Mouse (Mus musculus) left cerebral cortex, postnatal 4 days (tissue): Measurements from ENCODE around the gene Apoa2. TPM values are rescaled to one million over a fixed set of nuclear protein-coding genes. Genes with fewer than 3 reads are reported as not detected.
A peak's percentile ranks its signal among the peaks of the same experiment; 100 is the strongest.

Source experiments
- DNase-seq: peaks from one replicate; pipeline ENCODE4 v3.0.0-alpha.2; 2022
- intact Hi-C: fragments of 180-260 bp; cut with DNase I; formaldehyde crosslinking; loops from one replicate; pipeline ENCODE4 v1.15.1; 2025
- total RNA-seq, 2 experiments: library from RNA; stranded (reverse); gene quantifications; 2 replicates each; pipeline ENCODE4 v1.2.3; 2021

Apoa2 gene
- total RNA-seq, 2 experiments from 2014 or later, result 2.6 to 3.0 TPM

- intact Hi-C loops, result no loop called here
- DNase-seq, result peak; percentile 44
Observed at GRCm38 (mm10) chr1:171252415-171252814, 27.6 kb downstream of the Apoa2 start.

GRCm38 (mm10) chr1:171256095-171256818 lies 31.4 kb downstream of the Apoa2 start:
- no peak for DNase-seq
- intact Hi-C loops, result loop anchor here (2.0 kb wide), 1 partner anchor 27 kb away; no protein-coding TSS in a partner anchor

DNA sequence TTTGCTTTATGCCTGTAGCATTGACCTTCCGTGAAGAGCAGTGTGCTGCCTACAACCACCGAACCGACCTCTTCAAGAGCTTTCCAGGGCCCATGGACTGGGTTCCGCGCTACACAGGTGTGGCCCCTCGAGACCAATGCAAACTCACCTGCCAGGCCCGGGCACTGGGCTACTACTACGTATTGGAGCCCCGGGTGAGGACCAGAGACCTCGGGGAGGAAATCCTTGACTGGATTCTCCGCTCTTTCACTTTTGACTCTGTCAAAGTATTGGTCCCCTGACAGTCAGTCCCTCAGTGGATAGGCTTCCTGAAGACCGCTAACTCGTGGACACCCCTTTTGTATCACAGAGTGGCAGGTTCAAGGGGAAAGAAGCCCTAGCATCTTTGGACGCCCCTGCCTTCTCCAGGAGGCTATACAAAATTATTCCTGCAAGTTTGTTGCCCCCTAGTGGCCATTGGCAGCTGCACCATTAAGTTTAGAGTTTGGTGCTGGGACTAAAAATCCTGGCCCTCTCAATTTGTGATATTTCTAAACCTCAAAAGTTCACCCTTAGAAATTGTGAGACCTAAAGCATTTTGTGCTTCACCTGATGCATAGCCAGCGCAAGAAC lies 32.2 kb downstream of the Apoa2 start:
- peak; percentile 74 for DNase-seq
- intact Hi-C loops, result loop anchor here (2.0 kb wide), 1 partner anchor 28 kb away; no protein-coding TSS in a partner anchor

DNA sequence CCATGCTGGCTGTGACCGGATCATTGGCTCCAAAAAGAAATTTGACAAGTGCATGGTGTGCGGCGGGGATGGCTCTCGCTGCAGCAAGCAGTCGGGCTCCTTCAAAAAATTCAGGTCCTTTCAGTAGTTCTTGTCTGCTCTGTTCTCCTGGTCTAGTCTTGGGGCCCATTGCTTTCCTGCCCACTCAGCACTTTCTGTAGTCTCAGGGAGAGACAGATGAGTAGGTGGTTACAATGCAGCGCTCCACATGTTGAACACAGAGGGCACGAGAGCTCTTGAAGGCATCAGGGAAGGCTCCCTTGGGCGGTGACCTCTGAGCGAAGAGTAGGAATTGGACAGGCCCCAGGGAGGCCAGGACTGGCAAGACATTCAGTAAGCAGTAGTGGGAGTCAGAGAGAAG lies 32.9 kb downstream of the Apoa2 start:
- intact Hi-C loops, result loop anchor here (2.0 kb wide), 1 partner anchor 29 kb away; no protein-coding TSS in a partner anchor
- DNase-seq, result no peak

- DNase-seq, result no peak
- intact Hi-C loops, result no loop called here
Observed at GRCm38 (mm10) chr1:171258921-171259320, 34.1 kb downstream of the Apoa2 start.

GRCm38 (mm10) chr1:171260316-171260715 lies 35.5 kb downstream of the Apoa2 start:
- intact Hi-C loops, result no loop called here
- no peak for DNase-seq

DNA sequence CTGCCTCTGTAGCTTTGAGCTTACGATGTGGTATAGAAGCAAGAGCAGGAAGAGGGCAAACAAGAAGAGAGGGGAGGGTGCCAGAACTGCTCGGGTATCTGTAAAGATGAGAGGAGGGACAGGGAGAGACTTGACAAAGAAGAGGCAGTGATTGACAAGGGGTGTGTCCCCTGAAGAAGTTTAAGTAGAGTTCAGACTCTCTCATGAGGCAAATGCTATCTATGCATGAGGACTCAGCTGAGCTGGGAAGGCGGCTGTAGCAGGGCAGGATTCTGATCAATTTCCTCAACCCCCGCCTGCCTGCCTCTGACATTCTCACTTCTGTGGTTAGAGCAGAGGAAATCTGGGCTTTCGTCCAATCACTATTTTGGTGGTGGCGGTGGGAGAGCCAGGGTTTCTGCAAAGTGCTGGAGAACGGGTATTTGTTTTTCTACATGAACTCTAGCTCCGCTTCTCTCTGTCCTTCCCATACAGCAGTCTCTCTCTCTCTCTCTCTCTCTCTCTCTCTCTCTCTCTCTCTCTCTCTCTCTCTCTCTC lies 37.8 kb downstream of the Apoa2 start:
- intact Hi-C loops, result no loop called here

GRCm38 (mm10) chr1:171263185-171263611 lies 38.3 kb downstream of the Apoa2 start:
- intact Hi-C loops, result no loop called here
- DNase-seq, result peak; percentile 66

More for the DNA sequence above, 37.8 kb downstream of the Apoa2 start:
- peak; percentile 73 for DNase-seq

DNA sequence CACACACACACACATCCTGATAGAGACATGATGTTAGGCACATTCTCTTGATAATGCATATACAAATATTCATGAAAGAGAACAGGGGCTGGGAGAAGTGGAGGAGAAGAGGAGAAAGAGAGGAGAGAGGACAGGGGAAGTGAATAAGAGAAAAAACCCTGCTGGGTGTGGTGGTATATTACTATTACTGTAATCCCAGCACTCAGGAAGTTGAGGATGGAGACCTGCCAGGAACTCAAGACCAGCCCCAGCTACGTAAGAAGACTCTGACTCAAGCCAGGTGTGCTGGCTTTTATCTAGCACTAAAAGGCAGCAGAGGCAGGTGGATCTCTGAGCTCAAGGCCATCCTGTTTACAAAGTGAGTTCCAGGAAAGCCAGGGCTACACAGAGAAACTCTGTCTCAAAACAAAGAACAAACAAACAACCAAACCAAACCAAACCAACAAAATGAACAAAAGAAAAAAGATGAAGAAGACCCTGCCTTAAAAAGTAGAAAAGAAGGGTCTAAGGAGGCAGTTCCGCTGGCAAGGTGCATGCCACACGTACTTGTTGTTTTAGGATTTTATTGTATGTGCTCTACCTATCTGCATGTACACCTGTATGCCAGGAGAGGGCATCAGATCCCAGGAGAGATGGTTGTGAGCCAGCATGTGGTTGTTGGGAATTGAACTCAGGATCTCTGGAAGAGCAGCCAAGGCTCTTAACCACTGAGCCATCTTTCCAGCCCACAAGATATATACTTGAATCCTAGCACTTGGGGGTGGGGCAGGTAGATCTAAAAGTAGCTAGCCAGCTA lies 39.0 kb downstream of the Apoa2 start:
- DNase-seq, result no peak
- intact Hi-C loops, result no loop called here

GRCm38 (mm10) chr1:171265971-171266744 lies 41.3 kb downstream of the Apoa2 start:
- intact Hi-C loops, result no loop called here
- DNase-seq, result no peak

DNA sequence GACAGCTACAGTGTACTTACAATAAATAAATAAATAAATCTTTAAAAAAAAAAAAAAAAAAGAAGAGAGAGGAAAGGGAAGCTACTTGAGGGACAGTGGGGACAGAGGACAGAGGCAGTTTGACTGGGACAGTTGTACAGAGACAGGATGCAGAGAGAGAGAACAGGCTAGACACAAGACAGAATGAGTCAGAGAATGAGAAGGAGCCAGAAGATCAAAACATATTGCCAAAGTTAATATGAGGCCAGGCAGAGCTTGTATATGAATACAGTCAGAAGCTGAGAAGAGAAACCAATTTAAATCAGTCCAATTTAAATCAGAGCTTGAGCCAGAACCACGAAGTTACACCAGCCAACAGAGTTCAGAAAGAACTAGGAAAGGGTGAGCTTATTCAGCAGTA lies 43.5 kb downstream of the Apoa2 start:
- DNase-seq, result no peak
- intact Hi-C loops, result no loop called here

- intact Hi-C loops, result no loop called here
- DNase-seq, result peak; percentile 95
Observed at GRCm38 (mm10) chr1:171269848-171270572, 45.2 kb downstream of the Apoa2 start, which contains the start of gene B4galt3. Gene B4galt3 (plus strand): TSS chr1:171270328.

DNA sequence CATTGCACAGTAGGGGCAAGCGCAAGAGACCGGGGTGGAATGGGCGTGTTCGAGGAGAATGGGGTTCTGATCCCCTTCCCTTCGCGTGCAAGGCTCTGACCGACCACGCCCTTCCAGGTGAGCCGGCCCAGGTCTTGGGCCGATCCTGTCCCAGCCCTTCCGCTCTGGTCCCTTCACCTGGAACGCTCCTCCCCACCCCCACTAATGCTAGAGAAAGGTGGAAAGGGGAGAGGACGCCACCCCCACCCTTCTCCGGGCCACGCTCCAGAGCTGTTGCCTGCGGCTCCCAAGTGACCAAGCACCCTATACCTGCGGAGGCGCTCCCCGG lies 45.7 kb downstream of the Apoa2 start:
- intact Hi-C loops, result no loop called here
- no peak for DNase-seq

DNA sequence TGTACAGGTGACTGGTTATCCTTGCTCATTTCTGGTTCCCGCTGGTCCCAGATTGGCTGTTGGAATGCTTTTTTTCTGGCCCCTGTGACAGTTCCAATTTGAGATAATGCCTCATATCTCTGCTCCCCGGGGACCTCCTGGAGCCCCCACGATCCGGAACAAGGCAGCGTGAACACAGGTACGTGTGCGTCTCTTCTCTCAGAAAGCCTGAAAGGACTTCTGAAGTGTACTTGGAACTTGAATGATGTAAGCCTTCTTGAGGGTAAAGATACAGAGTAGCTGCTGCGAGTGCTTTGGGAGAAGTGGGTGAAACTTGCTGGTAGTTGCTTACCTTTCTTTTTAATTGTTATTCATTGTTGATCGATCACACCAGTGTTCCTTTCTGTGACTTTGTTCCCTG lies 46.3 kb downstream of the Apoa2 start:
- intact Hi-C loops, result no loop called here
- DNase-seq, result no peak

- no peak for DNase-seq
- intact Hi-C loops, result no loop called here
Observed at GRCm38 (mm10) chr1:171271622-171272021, 46.8 kb downstream of the Apoa2 start.

DNA sequence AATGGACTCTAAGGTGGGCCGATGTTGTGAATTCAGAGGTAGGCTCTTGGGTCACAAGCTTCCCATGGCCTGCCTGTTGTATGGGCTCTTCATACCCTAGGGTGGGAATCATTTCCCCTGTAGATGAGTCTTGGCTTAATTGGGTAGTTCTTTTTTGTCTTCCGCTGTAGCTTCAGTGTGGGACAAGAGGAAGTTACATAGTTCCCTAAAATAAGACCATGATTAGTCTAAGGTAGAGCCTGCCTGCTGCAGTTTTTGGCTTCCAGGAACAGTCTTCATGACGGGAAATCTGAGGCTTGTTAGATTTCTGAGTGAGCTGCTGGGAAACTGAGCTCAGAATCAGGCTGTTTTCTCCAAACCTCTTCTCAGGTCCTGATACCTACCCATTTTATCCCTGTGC lies 47.2 kb downstream of the Apoa2 start:
- intact Hi-C loops, result no loop called here
- DNase-seq, result no peak

DNA sequence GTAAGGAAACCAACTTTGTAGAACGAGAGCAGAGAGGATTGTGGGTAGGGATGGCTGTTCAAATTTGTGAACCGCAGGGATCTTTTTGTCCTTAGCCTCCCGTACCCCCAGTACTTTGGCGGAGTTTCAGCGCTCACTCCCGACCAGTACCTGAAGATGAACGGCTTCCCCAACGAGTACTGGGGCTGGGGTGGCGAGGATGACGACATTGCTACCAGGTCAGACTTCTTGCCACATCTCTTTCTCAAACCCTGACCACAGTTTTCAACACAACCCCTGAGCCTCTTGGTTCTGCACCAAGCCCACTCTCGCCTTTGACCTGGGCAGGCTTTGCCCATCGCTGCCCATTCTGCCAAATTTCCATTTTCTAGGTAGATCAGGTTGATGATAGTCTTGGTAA lies 49.3 kb downstream of the Apoa2 start:
- DNase-seq, result no peak
- intact Hi-C loops, result no loop called here

DNA sequence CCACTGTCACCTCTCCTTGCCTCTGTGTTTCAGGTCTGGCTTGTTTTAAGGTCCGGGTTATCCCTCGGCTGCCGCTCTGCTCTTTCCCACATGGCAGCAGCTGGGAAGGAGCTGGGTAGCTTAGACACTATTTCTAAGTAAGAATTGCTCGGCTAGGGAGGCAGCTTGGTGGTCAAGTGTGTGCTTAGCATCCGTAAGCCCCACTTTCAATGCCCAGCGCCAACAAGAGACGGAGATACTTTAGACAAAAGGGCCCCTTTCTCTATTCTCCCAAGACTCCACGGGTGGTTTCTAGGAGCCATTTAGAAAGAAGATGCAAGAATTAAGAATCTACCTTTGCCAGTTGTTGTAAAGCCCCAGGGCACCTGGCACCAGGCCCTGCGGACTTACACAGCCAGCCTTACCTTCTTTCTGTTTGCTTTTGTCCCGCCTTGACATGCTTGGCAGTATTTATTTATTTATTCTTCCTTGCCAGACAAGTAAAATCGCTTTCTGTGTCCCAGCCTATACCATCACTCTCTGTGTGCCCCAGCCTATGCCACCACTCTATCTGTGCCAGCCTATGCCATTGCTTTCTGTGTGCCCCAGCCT lies 50.4 kb downstream of the Apoa2 start:
- intact Hi-C loops, result no loop called here
- no peak for DNase-seq
